Mouse (Mus musculus): ENCODE measurements around the gene Ccpg1. TPM values are rescaled to one million over a fixed set of nuclear protein-coding genes. Genes with fewer than 3 reads are reported as not detected.

Ccpg1 gene
- polyA plus RNA-seq, 1 experiment, result 70.8 TPM

- TF ChIP-seq POLR2A (IDR thresholded peaks at IDR 0.05; ENCODE audit: extremely low read depth, insufficient read depth, low read length) (no peak), CTCF (IDR thresholded peaks at IDR 0.05; ENCODE audit: extremely low read depth, insufficient read depth, low read length) (no peak)
- no peak overlapping the region for H3K27ac ChIP-seq (ENCODE audit: insufficient read depth, low read length)
- no peak overlapping the region for H3K4me3 ChIP-seq (ENCODE audit: insufficient read depth, low read length)
- H3K4me1 ChIP-seq (ENCODE audit: control insufficient read depth, insufficient read depth, low read length), result peaks cover 4% of the 10 kb centered on the region; the same call in 1 of the 2 replicates
Measured at GRCm38 (mm10) chr9:72988706-72989105, 3.5 kb downstream of the Ccpg1 start.

- peaks cover 4% of the 10 kb centered on the region; the same call in 1 of the 2 replicates for H3K4me1 ChIP-seq (ENCODE audit: control insufficient read depth, insufficient read depth, low read length)
- no peak overlapping the region for H3K27ac ChIP-seq (ENCODE audit: insufficient read depth, low read length)
- no peak for TF ChIP-seq CTCF (IDR thresholded peaks at IDR 0.05; ENCODE audit: extremely low read depth, insufficient read depth, low read length)
- TF ChIP-seq POLR2A (IDR thresholded peaks at IDR 0.05; ENCODE audit: extremely low read depth, insufficient read depth, low read length), result no peak
- H3K4me3 ChIP-seq (ENCODE audit: insufficient read depth, low read length), result no peak overlapping the region
Measured at GRCm38 (mm10) chr9:72991420-72991819, 6.2 kb downstream of the Ccpg1 start.

GRCm38 (mm10) chr9:72992576-72992975 is 7.3 kb downstream of the Ccpg1 start:
- Histone ChIP-seq H3K4me3 (ENCODE audit: insufficient read depth, low read length) (no peak overlapping the region), H3K27ac (ENCODE audit: insufficient read depth, low read length) (no peak overlapping the region), H3K4me1 (ENCODE audit: control insufficient read depth, insufficient read depth, low read length) (peaks cover 2% of the 10 kb centered on the region; the same call in 1 of the 2 replicates)
- TF ChIP-seq POLR2A (IDR thresholded peaks at IDR 0.05; ENCODE audit: extremely low read depth, insufficient read depth, low read length) (no peak), CTCF (IDR thresholded peaks at IDR 0.05; ENCODE audit: extremely low read depth, insufficient read depth, low read length) (no peak)

GRCm38 (mm10) chr9:72996167-72996566 is 10.9 kb downstream of the Ccpg1 start:
- no peaks in the 10 kb centered on the region for H3K4me1 ChIP-seq (ENCODE audit: control insufficient read depth, insufficient read depth, low read length)
- no peak for TF ChIP-seq CTCF (IDR thresholded peaks at IDR 0.05; ENCODE audit: extremely low read depth, insufficient read depth, low read length)
- no peak for TF ChIP-seq POLR2A (IDR thresholded peaks at IDR 0.05; ENCODE audit: extremely low read depth, insufficient read depth, low read length)
- no peak overlapping the region for H3K27ac ChIP-seq (ENCODE audit: insufficient read depth, low read length)
- H3K4me3 ChIP-seq (ENCODE audit: insufficient read depth, low read length), result no peak overlapping the region

GRCm38 (mm10) chr9:72996806-72997205 is 11.6 kb downstream of the Ccpg1 start:
- no peak for TF ChIP-seq POLR2A (IDR thresholded peaks at IDR 0.05; ENCODE audit: extremely low read depth, insufficient read depth, low read length)
- TF ChIP-seq CTCF (IDR thresholded peaks at IDR 0.05; ENCODE audit: extremely low read depth, insufficient read depth, low read length), result no peak
- no peaks in the 10 kb centered on the region for H3K4me1 ChIP-seq (ENCODE audit: control insufficient read depth, insufficient read depth, low read length)

GRCm38 (mm10) chr9:73000487-73000886 is 15.3 kb downstream of the Ccpg1 start:
- Histone ChIP-seq H3K4me3 (ENCODE audit: insufficient read depth, low read length) (no peak overlapping the region), H3K4me1 (ENCODE audit: control insufficient read depth, insufficient read depth, low read length) (no peaks in the 10 kb centered on the region), H3K27ac (ENCODE audit: insufficient read depth, low read length) (no peak overlapping the region)
- TF ChIP-seq CTCF (IDR thresholded peaks at IDR 0.05; ENCODE audit: extremely low read depth, insufficient read depth, low read length) (no peak), POLR2A (IDR thresholded peaks at IDR 0.05; ENCODE audit: extremely low read depth, insufficient read depth, low read length) (no peak)

More at GRCm38 (mm10) chr9:72996806-72997205, 11.6 kb downstream of the Ccpg1 start:
- Histone ChIP-seq H3K4me3 (ENCODE audit: insufficient read depth, low read length) (no peak overlapping the region), H3K27ac (ENCODE audit: insufficient read depth, low read length) (no peak overlapping the region)

- H3K4me1 ChIP-seq (ENCODE audit: control insufficient read depth, insufficient read depth, low read length), result no peaks in the 10 kb centered on the region
- H3K27ac ChIP-seq (ENCODE audit: insufficient read depth, low read length), result no peak overlapping the region
- no peak overlapping the region for H3K4me3 ChIP-seq (ENCODE audit: insufficient read depth, low read length)
- TF ChIP-seq POLR2A (IDR thresholded peaks at IDR 0.05; ENCODE audit: extremely low read depth, insufficient read depth, low read length), result no peak
- TF ChIP-seq CTCF (IDR thresholded peaks at IDR 0.05; ENCODE audit: extremely low read depth, insufficient read depth, low read length), result no peak
Measured at GRCm38 (mm10) chr9:73001314-73002011, 16.2 kb downstream of the Ccpg1 start.

- no peak for TF ChIP-seq CTCF (IDR thresholded peaks at IDR 0.05; ENCODE audit: extremely low read depth, insufficient read depth, low read length)
- TF ChIP-seq POLR2A (IDR thresholded peaks at IDR 0.05; ENCODE audit: extremely low read depth, insufficient read depth, low read length), result no peak
- Histone ChIP-seq H3K4me1 (ENCODE audit: control insufficient read depth, insufficient read depth, low read length) (no peaks in the 10 kb centered on the region), H3K4me3 (ENCODE audit: insufficient read depth, low read length) (no peak overlapping the region), H3K27ac (ENCODE audit: insufficient read depth, low read length) (no peak overlapping the region)
Measured at GRCm38 (mm10) chr9:73002177-73002576, 16.9 kb downstream of the Ccpg1 start.

GRCm38 (mm10) chr9:73004076-73004475 is 18.8 kb downstream of the Ccpg1 start:
- no peaks in the 10 kb centered on the region for H3K4me1 ChIP-seq (ENCODE audit: control insufficient read depth, insufficient read depth, low read length)
- TF ChIP-seq CTCF (IDR thresholded peaks at IDR 0.05; ENCODE audit: extremely low read depth, insufficient read depth, low read length), result no peak
- no peak for TF ChIP-seq POLR2A (IDR thresholded peaks at IDR 0.05; ENCODE audit: extremely low read depth, insufficient read depth, low read length)
- no peak overlapping the region for H3K27ac ChIP-seq (ENCODE audit: insufficient read depth, low read length)
- no peak overlapping the region for H3K4me3 ChIP-seq (ENCODE audit: insufficient read depth, low read length)

GRCm38 (mm10) chr9:73005106-73005505 is 19.9 kb downstream of the Ccpg1 start:
- TF ChIP-seq POLR2A (IDR thresholded peaks at IDR 0.05; ENCODE audit: extremely low read depth, insufficient read depth, low read length), result no peak
- no peak for TF ChIP-seq CTCF (IDR thresholded peaks at IDR 0.05; ENCODE audit: extremely low read depth, insufficient read depth, low read length)
- no peak overlapping the region for H3K4me3 ChIP-seq (ENCODE audit: insufficient read depth, low read length)

More at GRCm38 (mm10) chr9:73005106-73005505, 19.9 kb downstream of the Ccpg1 start:
- Histone ChIP-seq H3K27ac (ENCODE audit: insufficient read depth, low read length) (no peak overlapping the region), H3K4me1 (ENCODE audit: control insufficient read depth, insufficient read depth, low read length) (no peaks in the 10 kb centered on the region)
